Mouse (Mus musculus): ENCODE measurements around the gene Lrrc3b. TPM values are rescaled to one million over a fixed set of nuclear protein-coding genes. Genes with fewer than 3 reads are reported as not detected.

Lrrc3b gene
- polyA plus RNA-seq, 1 experiment from 2014 or later = 6.9 TPM

DNA sequence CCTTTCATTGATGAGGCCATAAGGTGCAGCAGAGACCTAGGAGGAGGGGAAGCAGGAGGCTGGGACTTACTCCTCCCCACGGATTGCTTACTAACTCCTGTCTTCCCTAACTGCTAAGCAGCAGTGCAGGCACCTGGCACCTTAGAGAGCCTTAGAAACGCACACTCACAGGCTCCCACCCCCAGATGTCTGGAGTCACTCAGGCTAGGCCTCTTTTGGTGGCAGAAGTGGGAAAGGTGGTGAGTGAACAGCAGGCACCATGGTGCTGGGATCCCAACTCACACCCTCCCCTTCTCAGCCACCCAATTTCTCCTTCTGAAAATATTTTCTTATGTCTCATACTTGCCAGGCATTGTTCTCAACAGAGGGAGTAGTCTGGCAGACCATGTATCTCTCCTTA is 55.7 kb downstream of the Lrrc3b start:
- WGBS = 52% methylated on average over 2 of the region's 2 CpGs
- ATAC-seq (ENCODE audit: low read depth) = no peak
- Histone ChIP-seq H3K36me3 (no peaks in the 10 kb centered on the region), H3K9me3 (no peaks in the 10 kb centered on the region), H3K4me3 (no peak overlapping the region), H3K4me2 (no peak overlapping the region), H3K4me1 (replicated peaks) (no peaks in the 10 kb centered on the region; the same call in 1 of the 2 replicates), H3K27ac (replicated peaks) (no peak overlapping the region), H3K9ac (no peak overlapping the region), H3K27me3 (no peaks in the 10 kb centered on the region)

DNA sequence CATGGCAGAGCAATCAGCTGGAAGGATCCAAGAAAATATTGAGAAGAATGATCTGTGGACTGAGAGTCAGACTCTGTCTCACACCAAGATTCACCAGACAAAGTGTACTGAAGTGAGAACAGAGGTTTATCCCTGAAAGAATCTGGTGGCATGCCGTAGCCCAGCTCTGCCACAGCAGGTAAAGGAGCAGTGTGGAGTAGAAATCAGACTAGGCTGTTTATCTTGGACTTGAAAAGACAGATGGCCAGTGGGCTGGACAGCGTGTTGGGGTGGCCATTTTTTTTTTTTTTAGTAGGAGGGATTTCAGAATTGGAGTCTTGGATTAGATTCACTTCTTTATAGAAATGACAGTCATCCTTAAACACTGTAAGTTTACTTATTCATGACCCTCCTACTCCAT is 61.4 kb downstream of the Lrrc3b start:
- WGBS = 80% methylated on average over 2 of the region's 2 CpGs
- H3K27ac ChIP-seq (replicated peaks) = no peak overlapping the region
- H3K36me3 ChIP-seq = no peaks in the 10 kb centered on the region
- no peaks in the 10 kb centered on the region for H3K27me3 ChIP-seq
- no peak overlapping the region for H3K4me2 ChIP-seq
- H3K9me3 ChIP-seq = no peaks in the 10 kb centered on the region
- H3K4me3 ChIP-seq = no peak overlapping the region
- ATAC-seq (ENCODE audit: low read depth) = no peak
- H3K9ac ChIP-seq = no peak overlapping the region
- no peaks in the 10 kb centered on the region for H3K4me1 ChIP-seq (replicated peaks)

DNA sequence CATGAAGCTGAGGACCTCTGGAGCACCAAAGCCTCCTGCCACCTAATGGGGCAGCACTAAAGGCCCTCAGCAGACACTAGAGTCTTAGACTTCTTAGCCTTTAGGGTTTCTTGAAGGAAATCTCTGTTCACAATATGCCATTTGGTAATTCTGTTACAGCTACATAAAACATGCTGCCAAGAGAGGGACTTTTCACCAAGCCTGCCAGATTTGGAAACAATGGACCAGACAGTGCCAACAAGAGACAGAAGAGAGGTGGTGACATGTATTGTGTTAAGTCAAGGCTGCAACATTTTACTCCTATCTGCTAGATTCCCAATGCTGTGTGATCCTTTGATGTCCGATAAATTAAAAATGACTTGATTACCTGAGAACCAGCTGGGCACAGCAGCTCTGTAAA is 62.0 kb downstream of the Lrrc3b start:
- H3K9me3 ChIP-seq = no peaks in the 10 kb centered on the region
- H3K9ac ChIP-seq = no peak overlapping the region
- no peaks in the 10 kb centered on the region for H3K36me3 ChIP-seq
- H3K4me1 ChIP-seq (replicated peaks) = no peaks in the 10 kb centered on the region
- no peak for ATAC-seq (ENCODE audit: low read depth)
- H3K4me2 ChIP-seq = no peak overlapping the region
- H3K4me3 ChIP-seq = no peak overlapping the region
- 84% methylated on average over 1 of the region's 1 CpGs for WGBS
- no peaks in the 10 kb centered on the region for H3K27me3 ChIP-seq
- H3K27ac ChIP-seq (replicated peaks) = no peak overlapping the region

DNA sequence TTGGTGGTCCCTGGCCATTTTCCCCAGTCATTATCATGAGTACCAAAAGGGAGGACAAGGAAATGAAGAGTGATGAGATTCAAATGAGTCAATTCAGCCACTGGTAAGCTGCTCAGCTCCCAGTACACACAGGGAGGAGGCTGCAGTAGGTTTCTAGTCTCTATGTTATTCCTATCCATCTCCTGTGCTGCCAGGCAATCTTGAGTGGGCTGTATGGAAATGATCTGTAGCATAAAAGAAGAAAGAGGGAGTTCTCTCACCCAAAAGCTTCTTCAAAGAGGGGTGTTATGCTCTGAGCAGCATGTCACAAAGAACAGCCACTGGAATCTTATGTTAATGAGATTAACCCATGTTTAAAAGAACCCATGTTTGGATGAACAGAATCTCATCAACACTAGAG is 64.5 kb downstream of the Lrrc3b start:
- no peak for ATAC-seq (ENCODE audit: low read depth)
- Histone ChIP-seq H3K36me3 (no peaks in the 10 kb centered on the region), H3K4me1 (replicated peaks) (no peaks in the 10 kb centered on the region), H3K27ac (replicated peaks) (no peak overlapping the region), H3K27me3 (no peaks in the 10 kb centered on the region), H3K4me2 (no peak overlapping the region), H3K9ac (no peak overlapping the region), H3K9me3 (no peaks in the 10 kb centered on the region), H3K4me3 (no peak overlapping the region)

DNA sequence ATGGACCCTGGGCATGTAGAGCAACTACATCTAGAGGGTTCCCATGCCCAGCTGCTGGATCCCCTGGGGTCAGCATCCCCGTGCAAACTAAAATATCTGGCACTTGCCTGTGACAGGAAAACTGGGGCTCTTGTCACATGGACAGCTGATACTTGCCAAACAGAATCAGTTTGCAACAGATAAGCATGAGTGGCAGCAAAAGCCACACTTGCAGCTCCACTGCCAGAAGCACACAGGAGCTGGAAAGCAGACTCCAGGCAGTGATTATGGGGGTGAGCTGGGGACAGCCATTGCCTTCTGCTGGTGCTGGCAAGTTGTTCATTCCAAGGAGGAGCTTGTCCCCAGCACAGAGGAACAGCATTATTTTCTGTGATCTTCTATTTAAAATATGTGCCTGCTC is 65.8 kb downstream of the Lrrc3b start:
- Histone ChIP-seq H3K4me2 (no peak overlapping the region), H3K4me1 (replicated peaks) (no peaks in the 10 kb centered on the region), H3K9me3 (no peaks in the 10 kb centered on the region), H3K27me3 (no peaks in the 10 kb centered on the region), H3K9ac (no peak overlapping the region), H3K36me3 (no peaks in the 10 kb centered on the region), H3K27ac (replicated peaks) (no peak overlapping the region), H3K4me3 (no peak overlapping the region)
- 85% methylated on average over 1 of the region's 1 CpGs for WGBS
- ATAC-seq (ENCODE audit: low read depth) = no peak

DNA sequence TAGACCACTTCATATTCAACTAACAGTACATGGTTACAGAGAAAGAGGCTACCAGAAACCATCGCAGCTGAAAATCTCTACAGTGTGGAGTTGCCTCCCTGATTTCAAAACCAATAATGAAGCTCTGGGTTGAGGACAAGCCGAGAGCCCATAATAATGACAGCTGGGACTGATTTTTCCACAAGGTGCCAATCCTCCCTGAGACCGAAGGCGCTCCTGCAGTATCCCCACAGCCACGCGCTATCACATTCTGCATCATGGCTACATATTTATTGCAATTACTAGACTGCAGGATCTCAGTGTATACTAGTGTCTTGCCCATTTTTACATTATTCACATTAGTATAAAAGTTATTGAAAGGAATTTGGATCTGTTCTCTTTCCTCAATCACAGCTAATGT is 73.7 kb downstream of the Lrrc3b start:
- H3K4me1 ChIP-seq (replicated peaks) = no peaks in the 10 kb centered on the region
- no peak overlapping the region for H3K27ac ChIP-seq (replicated peaks)
- no peak for ATAC-seq (ENCODE audit: low read depth)
- H3K4me2 ChIP-seq = no peak overlapping the region
- H3K9me3 ChIP-seq = no peaks in the 10 kb centered on the region
- H3K36me3 ChIP-seq = no peaks in the 10 kb centered on the region
- H3K9ac ChIP-seq = no peak overlapping the region
- H3K4me3 ChIP-seq = no peak overlapping the region
- WGBS = 89% methylated on average over 6 of the region's 6 CpGs
- no peaks in the 10 kb centered on the region for H3K27me3 ChIP-seq

DNA sequence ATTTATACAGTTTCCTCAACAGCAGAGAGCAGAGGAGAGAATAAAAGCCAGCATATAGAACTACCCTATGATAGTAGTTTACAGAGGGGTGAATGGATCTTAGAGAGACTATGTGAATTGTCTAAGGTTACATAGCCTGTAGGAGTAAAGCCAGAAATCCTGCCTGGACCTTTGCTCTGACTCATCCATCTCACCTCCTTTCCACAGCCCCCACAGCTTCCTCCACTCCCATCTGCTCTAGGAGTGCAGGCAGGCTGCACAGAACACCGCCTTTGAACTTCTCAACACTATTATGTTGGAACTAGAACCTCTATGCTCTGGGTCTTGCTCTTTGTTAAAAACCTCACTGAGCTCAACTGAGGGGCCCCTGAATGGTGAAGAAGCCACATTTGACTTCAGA is 78.9 kb downstream of the Lrrc3b start:
- no peak overlapping the region for H3K27ac ChIP-seq (replicated peaks)
- ATAC-seq (ENCODE audit: low read depth) = no peak

DNA sequence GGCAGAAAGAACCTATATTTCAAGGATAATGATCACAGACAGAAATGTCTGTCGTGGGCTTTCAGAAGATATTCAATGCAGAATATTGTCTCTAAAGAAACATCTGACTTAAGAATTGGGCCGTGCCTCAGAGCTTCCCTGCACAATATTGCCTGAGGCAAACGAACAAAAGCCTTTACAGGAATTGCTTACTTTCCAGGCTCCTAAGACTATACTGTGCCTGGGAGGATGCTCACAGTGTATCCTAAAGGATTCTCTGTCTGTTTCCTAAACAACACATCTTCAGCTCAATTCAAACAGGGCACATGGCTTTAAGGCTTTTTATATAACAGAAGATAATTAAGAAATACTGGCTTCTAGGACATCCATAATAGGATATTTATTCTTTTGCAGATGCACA is 79.7 kb downstream of the Lrrc3b start:
- Histone ChIP-seq H3K4me1 (replicated peaks) (peaks cover 6% of the 10 kb centered on the region; the same call in 1 of the 2 replicates), H3K4me3 (no peak overlapping the region), H3K27ac (replicated peaks) (no peak overlapping the region), H3K9me3 (no peaks in the 10 kb centered on the region), H3K4me2 (no peak overlapping the region), H3K36me3 (no peaks in the 10 kb centered on the region), H3K9ac (no peak overlapping the region), H3K27me3 (no peaks in the 10 kb centered on the region)
- no peak for ATAC-seq (ENCODE audit: low read depth)
- WGBS = 64% methylated on average over 3 of the region's 3 CpGs

More for the DNA sequence above, 78.9 kb downstream of the Lrrc3b start:
- H3K9me3 ChIP-seq = no peaks in the 10 kb centered on the region
- WGBS = 90% methylated on average over 1 of the region's 1 CpGs
- no peaks in the 10 kb centered on the region for H3K36me3 ChIP-seq
- peaks cover 6% of the 10 kb centered on the region; the same call in 1 of the 2 replicates for H3K4me1 ChIP-seq (replicated peaks)
- H3K4me2 ChIP-seq = no peak overlapping the region
- no peak overlapping the region for H3K4me3 ChIP-seq
- H3K9ac ChIP-seq = no peak overlapping the region
- H3K27me3 ChIP-seq = no peaks in the 10 kb centered on the region

DNA sequence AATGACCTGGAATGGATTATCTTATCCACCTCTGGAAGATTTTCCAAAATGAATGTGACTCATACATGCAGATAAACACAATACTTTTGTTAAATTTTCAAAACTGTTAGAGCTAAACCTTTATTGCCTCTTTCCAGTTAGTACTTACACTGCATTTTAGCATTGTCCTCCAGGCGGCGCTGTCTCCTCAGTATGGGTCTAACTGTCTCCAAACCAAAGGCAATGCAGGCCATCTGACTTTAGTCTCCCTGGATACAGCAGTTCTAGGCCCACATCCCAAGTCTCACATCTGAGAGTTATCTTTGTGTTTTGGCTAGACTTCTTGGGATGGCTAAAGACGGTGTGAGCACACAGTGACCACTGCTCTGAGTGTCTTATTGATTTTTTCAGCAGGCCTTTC is 83.3 kb downstream of the Lrrc3b start:
- no peaks in the 10 kb centered on the region for H3K27me3 ChIP-seq
- no peaks in the 10 kb centered on the region for H3K36me3 ChIP-seq
- no peaks in the 10 kb centered on the region for H3K9me3 ChIP-seq
- no peak overlapping the region for H3K9ac ChIP-seq
- WGBS = 26% methylated on average over 3 of the region's 3 CpGs
- no peak overlapping the region for H3K4me3 ChIP-seq
- H3K4me2 ChIP-seq = no peak overlapping the region
- no peak overlapping the region for H3K27ac ChIP-seq (replicated peaks)
- ATAC-seq (ENCODE audit: low read depth) = 0 out of 2 replicates have a peak, but pooled peaks have one; percentile 40
- peaks cover 6% of the 10 kb centered on the region; the same call in 1 of the 2 replicates for H3K4me1 ChIP-seq (replicated peaks)

DNA sequence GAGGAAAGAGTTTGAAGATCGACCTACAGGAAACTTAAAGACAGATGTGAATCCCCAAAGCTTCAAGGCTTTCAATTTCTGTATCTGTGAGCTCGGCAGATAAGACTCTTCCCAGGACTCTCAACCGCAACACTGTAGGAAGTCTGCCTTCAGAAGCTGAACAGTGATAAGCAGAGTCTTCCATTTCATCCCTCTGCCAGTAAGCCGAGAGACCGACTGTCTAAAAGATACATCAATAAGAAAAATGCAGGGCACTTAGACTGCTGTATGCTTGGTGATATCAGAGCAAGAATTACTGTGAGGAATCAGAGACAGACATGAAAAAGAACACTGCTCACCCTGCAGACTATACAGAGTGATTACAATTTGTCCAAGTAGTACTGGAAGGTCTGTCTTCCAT is 84.5 kb downstream of the Lrrc3b start:
- WGBS = 73% methylated on average over 5 of the region's 5 CpGs
- Histone ChIP-seq H3K9ac (no peak overlapping the region), H3K4me3 (no peak overlapping the region), H3K4me2 (no peak overlapping the region), H3K9me3 (no peaks in the 10 kb centered on the region), H3K36me3 (no peaks in the 10 kb centered on the region), H3K27ac (replicated peaks) (no peak overlapping the region), H3K4me1 (replicated peaks) (peaks cover 6% of the 10 kb centered on the region; the same call in 1 of the 2 replicates), H3K27me3 (no peaks in the 10 kb centered on the region)
- ATAC-seq (ENCODE audit: low read depth) = no peak

DNA sequence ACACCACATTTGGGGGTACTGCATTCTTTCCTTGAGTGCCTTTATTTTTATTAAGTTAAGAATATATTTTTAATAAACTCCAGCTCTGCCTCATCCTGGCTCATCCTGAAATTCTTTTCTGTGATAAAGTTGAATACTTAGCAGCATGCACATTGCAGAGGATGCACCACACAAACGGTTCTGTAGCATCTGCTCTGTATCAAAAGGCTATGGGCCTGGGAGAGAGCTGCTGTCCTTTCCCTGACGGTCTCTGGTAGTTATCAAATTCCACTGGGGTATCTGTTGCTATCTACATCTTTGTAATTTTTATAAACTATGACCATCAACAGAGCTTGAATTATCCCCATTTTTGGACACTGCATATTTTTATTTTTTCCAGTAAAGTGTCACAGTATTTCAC is 105.7 kb downstream of the Lrrc3b start:
- Histone ChIP-seq H3K4me1 (replicated peaks) (no peaks in the 10 kb centered on the region), H3K27ac (replicated peaks) (no peak overlapping the region), H3K9ac (no peak overlapping the region), H3K27me3 (no peaks in the 10 kb centered on the region), H3K9me3 (no peaks in the 10 kb centered on the region), H3K36me3 (no peaks in the 10 kb centered on the region), H3K4me2 (no peak overlapping the region), H3K4me3 (no peak overlapping the region)
- WGBS = 72% methylated on average over 2 of the region's 2 CpGs
- ATAC-seq (ENCODE audit: low read depth) = no peak

DNA sequence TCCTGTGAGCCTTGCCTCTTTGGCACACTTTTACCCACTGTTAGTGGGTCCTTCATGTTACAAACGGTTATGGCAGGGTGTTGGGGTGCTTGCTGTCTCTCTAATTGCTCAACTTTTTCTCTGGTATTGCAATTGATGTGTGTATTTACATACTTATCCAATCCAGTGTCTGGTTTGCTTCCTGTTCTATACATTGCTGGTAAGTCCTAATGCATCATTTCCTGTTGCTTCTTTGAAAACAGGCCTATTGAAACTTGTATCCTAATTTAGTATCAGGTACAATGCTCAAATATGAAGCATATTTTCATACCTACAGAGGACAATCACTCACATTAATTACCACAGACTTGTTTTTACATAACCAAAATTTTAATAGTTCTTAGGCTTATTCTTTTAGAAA is 107.4 kb downstream of the Lrrc3b start:
- no peak for ATAC-seq (ENCODE audit: low read depth)
- H3K4me1 ChIP-seq (replicated peaks) = no peaks in the 10 kb centered on the region
- no peaks in the 10 kb centered on the region for H3K36me3 ChIP-seq
- no peak overlapping the region for H3K27ac ChIP-seq (replicated peaks)
- 40% methylated on average over 1 of the region's 1 CpGs for WGBS
- H3K4me3 ChIP-seq = no peak overlapping the region
- H3K27me3 ChIP-seq = no peaks in the 10 kb centered on the region
- no peak overlapping the region for H3K9ac ChIP-seq
- H3K9me3 ChIP-seq = no peaks in the 10 kb centered on the region
- H3K4me2 ChIP-seq = no peak overlapping the region

DNA sequence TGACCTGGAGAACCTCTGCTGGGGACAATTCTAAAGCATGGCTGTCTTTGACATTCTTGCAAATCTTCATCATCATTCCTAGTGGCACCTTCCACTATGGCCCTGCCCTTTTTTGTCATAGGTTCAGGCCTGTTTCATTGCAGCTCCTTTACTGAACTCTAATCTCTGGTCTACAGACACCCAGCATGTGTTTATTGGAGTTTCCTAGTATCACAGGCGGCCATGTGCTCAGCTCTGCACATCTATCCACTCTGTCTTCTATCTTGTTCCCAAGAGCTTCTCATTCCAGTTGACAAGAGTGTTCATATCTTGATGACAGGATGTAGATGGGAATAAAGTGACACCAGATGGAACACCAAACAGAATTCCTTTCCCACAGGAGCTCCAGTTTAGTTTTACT is 108.6 kb downstream of the Lrrc3b start:
- Histone ChIP-seq H3K4me3 (no peak overlapping the region), H3K36me3 (no peaks in the 10 kb centered on the region), H3K4me2 (no peak overlapping the region), H3K4me1 (replicated peaks) (no peaks in the 10 kb centered on the region), H3K9me3 (no peaks in the 10 kb centered on the region), H3K27me3 (no peaks in the 10 kb centered on the region), H3K9ac (no peak overlapping the region), H3K27ac (replicated peaks) (no peak overlapping the region)
- 83% methylated on average over 1 of the region's 1 CpGs for WGBS
- no peak for ATAC-seq (ENCODE audit: low read depth)
